Comparison of ENCODE assay signal across 8 mouse cellular contexts in the genomic region with DNA sequence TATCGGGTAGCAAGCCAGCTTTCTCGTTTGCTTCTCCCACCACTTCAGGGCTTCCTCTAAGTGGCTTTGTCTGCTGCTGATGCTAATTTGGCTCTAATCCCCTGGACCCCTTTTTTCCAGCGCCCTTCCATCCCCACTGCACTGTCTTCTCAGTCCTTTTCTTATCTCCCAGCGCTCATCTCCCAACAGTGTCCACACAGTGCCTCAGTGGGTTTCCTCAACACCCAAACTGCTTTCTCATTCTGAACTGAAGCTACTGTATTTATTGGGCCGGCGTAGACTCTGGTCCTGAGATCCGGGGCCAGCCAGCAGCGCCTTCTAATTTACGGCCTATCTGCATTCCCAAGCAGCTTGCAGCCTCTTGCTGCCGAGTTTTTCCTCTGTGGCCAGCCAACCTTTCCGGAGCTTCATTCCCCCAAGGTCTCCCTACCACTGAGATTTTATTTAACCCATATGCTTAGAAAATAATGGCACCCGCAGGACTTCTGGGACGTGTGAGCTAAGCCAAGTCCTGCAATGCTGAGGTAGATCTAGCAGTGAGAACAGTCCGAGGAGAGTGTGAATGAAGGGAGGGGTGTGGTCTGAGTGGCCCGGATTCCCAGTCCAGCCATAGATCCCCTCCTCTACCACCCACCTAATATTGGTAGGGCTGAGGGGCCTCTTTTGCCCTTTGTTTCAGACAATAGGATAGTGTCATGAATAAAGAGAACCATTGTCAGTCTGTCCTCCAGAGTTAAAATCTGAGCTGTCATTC. TPM values are rescaled to one million over a fixed set of nuclear protein-coding genes. Genes with fewer than 3 reads are reported as not detected.
DNase-seq lines count a peak whose midpoint lies in the region; TF ChIP-seq lines count a peak whose summit lies in the region.

A gene (minus strand): TSS at position 357 of the 754 bp plus-strand sequence.

- no peak for DNase-seq in gastrocnemius, postnatal 10 days
- no peak for DNase-seq in gastrocnemius, adult 8-10 months (ENCODE audit: low spot score in 2 of 2)
- DNase-seq in cerebellum, postnatal 10 days = peak; percentile 46 to 59
- DNase-seq in heart, postnatal 14 days = no peak
- DNase-seq in left cerebral cortex, postnatal 36 days (ENCODE audit: low spot score in 2 of 2) = no peak
- peak; percentile 62 for DNase-seq in neural tube, embryonic 10.5 days (ENCODE audit: extremely low spot score, low spot score)
- no peak for DNase-seq in thymus, adult 18-20 months

- TF ChIP-seq CTCF in E14TG2a.4 (conservative IDR thresholded peaks at IDR 0.05; ENCODE audit: low read length) = no peak

- no peaks in the 10 kb centered on the region for H3K36me3 ChIP-seq in E14TG2a.4 (ENCODE audit: insufficient read depth, low read length)

- peak within 1 kb of the TSS; percentile 78 for H3K4me3 ChIP-seq in E14TG2a.4 (replicated peaks; ENCODE audit: low read length)

- H3K4me1 ChIP-seq in E14TG2a.4 (replicated peaks; ENCODE audit: low read depth, low read length) = peaks cover 49% of the 10 kb centered on the region

- no peaks in the 10 kb centered on the region for H3K9me3 ChIP-seq in E14TG2a.4 (ENCODE audit: low read length)

- intact Hi-C loops in heart, postnatal 14 days (cut with DNase I) = loop anchor here (5.0 to 10.0 kb wide), 3 partner anchors 87 to 135 kb away; no protein-coding TSS in a partner anchor
- intact Hi-C loops in left cerebral cortex, postnatal 36 days (cut with DNase I) = loop anchor here (5.0 kb wide), 4 partner anchors 35 to 120 kb away; no protein-coding TSS in a partner anchor

- no peaks in the 10 kb centered on the region for H3K27me3 ChIP-seq in E14TG2a.4 (ENCODE audit: insufficient read depth, low read length)

RNA-seq across cellular contexts. Expression of the gene that starts here (rescaled TPM):
- total RNA-seq in gastrocnemius, postnatal 10 days (2021) = 10 to 100 TPM; 18.2 to 18.4 TPM
- total RNA-seq in gastrocnemius, adult 8-10 months (2022) = 1 to 10 TPM in 3 of 4 experiments, under 1 TPM in 1; 0.68 to 6.9 (median 2.6) TPM
- 10 to 100 TPM; 13.9 to 21.2 TPM for total RNA-seq in heart, postnatal 14 days (2021)
- 100 to 1,000 TPM; 210 to 214 TPM for total RNA-seq in left cerebral cortex, postnatal 36 days (2021)

Comparison
In these comparisons a context has a peak if more than half of its experiments do, and no peak if none do; other contexts are left out.
1. RNA of the gene that starts here (total RNA-seq): 210 to 214 TPM in left cerebral cortex, postnatal 36 days; 13.9 to 21.2 TPM in heart, postnatal 14 days, 18.2 to 18.4 TPM in gastrocnemius, postnatal 10 days and 0.68 to 6.9 TPM in gastrocnemius, adult 8-10 months; every median in the first group is over 4 times any median in the second.
2. DNase-seq: peak in cerebellum, postnatal 10 days (2 of 2) and neural tube, embryonic 10.5 days (single experiment); none in gastrocnemius, postnatal 10 days (single experiment), gastrocnemius, adult 8-10 months (0 of 2), heart, postnatal 14 days (0 of 2), left cerebral cortex, postnatal 36 days (0 of 2) and thymus, adult 18-20 months (0 of 2).